In the genomic region with DNA sequence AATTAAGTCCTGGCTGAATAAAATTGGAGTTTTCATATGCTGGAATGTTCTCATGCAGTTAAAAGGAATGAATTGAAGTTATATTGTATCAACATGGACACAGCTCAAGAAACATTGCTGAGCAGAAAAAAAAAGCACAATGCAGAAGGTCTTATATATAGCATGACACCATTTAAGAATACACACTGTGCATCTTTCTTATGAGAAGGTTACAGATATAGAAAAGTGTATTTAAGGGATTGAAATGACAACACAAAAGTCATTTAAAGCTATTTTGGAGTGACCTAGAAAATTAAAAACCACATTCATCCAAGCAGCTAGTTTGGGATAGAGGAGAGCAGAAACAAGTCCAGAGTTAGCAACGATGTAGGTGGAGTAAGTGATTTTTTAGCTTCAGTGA, we compare ENCODE assay signal across 28 mouse cellular contexts.
"Had no signal": no experiment of that assay in that cellular context is flagged by ENCODE, and none has a peak within 500 bp of the region (broad histone marks: within the 10 kb centered on the region; RNA-seq: fewer than 3 reads in every experiment).

No protein-coding gene starts in this region.

- DNase-seq: cerebellum, adult 2 months; cerebellum, adult 8-10 months; cerebellum, adult 9-10 months; cerebellum, adult 9-11 months; cerebellum, postnatal 10 days; cerebellum, postnatal 14 days; cerebellum, postnatal 25 days; cerebellum, postnatal 36 days; embryo, embryonic 11 days; forebrain, postnatal 0 days; gastrocnemius, adult 2 months; gastrocnemius, postnatal 10 days; gastrocnemius, postnatal 14 days; gastrocnemius, postnatal 25 days; gastrocnemius, postnatal 36 days; heart, adult 18-20 months; heart, adult 2 months had no signal

- H3K4me3 ChIP-seq: embryonic facial prominence, embryonic 10.5 days; embryonic facial prominence, embryonic 12.5 days; embryonic facial prominence, embryonic 13.5 days; embryonic facial prominence, embryonic 15.5 days; erythroblast, embryonic 14.5 days; forebrain, embryonic 10.5 days; forebrain, embryonic 12.5 days; forebrain, embryonic 13.5 days; forebrain, embryonic 15.5 days; gastrocnemius, adult 2 months; heart, adult 2 months had no signal

- H3K27ac ChIP-seq: embryonic facial prominence, embryonic 10.5 days; embryonic facial prominence, embryonic 12.5 days; embryonic facial prominence, embryonic 13.5 days; embryonic facial prominence, embryonic 15.5 days; forebrain, embryonic 10.5 days; forebrain, embryonic 12.5 days; forebrain, embryonic 13.5 days; forebrain, embryonic 15.5 days; gastrocnemius, adult 2 months; heart, adult 2 months had no signal

- ATAC-seq: forebrain, embryonic 13.5 days; forebrain, embryonic 14.5 days; forebrain, embryonic 15.5 days; forebrain, embryonic 16.5 days; forebrain, postnatal 0 days had no signal
